Mouse (Mus musculus) MEL (cell line): ENCODE data around the gene Asb1. TPM values are rescaled to one million over a fixed set of nuclear protein-coding genes. Genes with fewer than 3 reads are reported as not detected.

ENCODE experiments used
- DNase-seq: peaks from one replicate; pipeline ENCODE4 v3.0.0; 2011; ENCODE audit warnings: low read depth, low spot score
- H3K27ac ChIP-seq: 2 replicates; pipeline ENCODE4 v1.5.1; 2012; ENCODE audit warnings: low read depth, mild to moderate bottlenecking, control low read depth, low read length, moderate library complexity; ENCODE audit not compliant: control insufficient read depth
- H3K27me3 ChIP-seq, 2 experiments: fragments of 150-350 bp in 1 of 2; sonication (generic) in 1 of 2; 2 replicates each; pipeline ENCODE4 v1.6.1; 2012; ENCODE audit warnings: low read length in 2 of 2, mild to moderate bottlenecking in 2 of 2, improper control_type of control experiment in 1 of 2, moderate library complexity in 1 of 2; ENCODE audit not compliant: insufficient read depth in 2 of 2, control insufficient read depth in 1 of 2
- H3K36me3 ChIP-seq, 2 experiments: 2 replicates each; pipeline ENCODE4 v1.6.1; 2012 to 2014; ENCODE audit warnings: low read length in 2 of 2, improper control_type of control experiment in 1 of 2, inconsistent platforms in 1 of 2, mild to moderate bottlenecking in 1 of 2; ENCODE audit not compliant: insufficient read depth in 2 of 2, control insufficient read depth in 1 of 2
- H3K4me1 ChIP-seq, 2 experiments: fragments of 150-350 bp in 1 of 2; sonication (generic) in 1 of 2; 2 replicates each; pipeline ENCODE4 v1.6.1; 2012; ENCODE audit warnings: low read length in 2 of 2, improper control_type of control experiment in 1 of 2, mild to moderate bottlenecking in 1 of 2; ENCODE audit not compliant: insufficient read depth in 2 of 2, control insufficient read depth in 1 of 2
- H3K4me3 ChIP-seq, 2 experiments: fragments of 150-350 bp in 1 of 2; sonication (generic) in 1 of 2; 2 replicates each; pipeline ENCODE4 v1.5.1; 2012; ENCODE audit warnings: low read depth in 2 of 2, low read length in 2 of 2, mild to moderate bottlenecking in 2 of 2, moderate library complexity in 2 of 2, control low read depth in 1 of 2, improper control_type of control experiment in 1 of 2; ENCODE audit not compliant: control insufficient read depth in 1 of 2, insufficient read depth in 1 of 2
- H3K79me2 ChIP-seq: 2 replicates; pipeline ENCODE4 v1.6.1; 2012; ENCODE audit warnings: mild to moderate bottlenecking, low read length, moderate library complexity; ENCODE audit not compliant: control insufficient read depth, poor library complexity, insufficient read depth
- H3K9ac ChIP-seq: 2 replicates; pipeline ENCODE4 v1.6.1; 2012; ENCODE audit warnings: low read depth, mild to moderate bottlenecking, control low read depth, low read length, moderate library complexity; ENCODE audit not compliant: control insufficient read depth, poor library complexity, severe bottlenecking
- H3K9me3 ChIP-seq: fragments of 150-350 bp; sonication (generic); replicated peaks from 2 replicates; pipeline ENCODE4 v1.6.1; 2012; ENCODE audit warnings: mild to moderate bottlenecking, low read length, improper control_type of control experiment, moderate library complexity; ENCODE audit not compliant: insufficient read depth
- BHLHE40 ChIP-seq: IDR thresholded peaks from 2 replicates; pipeline ENCODE4 v1.6.1; 2012; ENCODE audit warnings: low read depth, mild to moderate bottlenecking, inconsistent platforms, low read length, improper control_type of control experiment, borderline replicate concordance
- CHD1 ChIP-seq: IDR thresholded peaks from 2 replicates; pipeline ENCODE4 v1.6.1; 2012; ENCODE audit warnings: low read depth, mild to moderate bottlenecking, inconsistent platforms, low read length, improper control_type of control experiment
- CHD2 ChIP-seq: IDR thresholded peaks from 2 replicates; pipeline ENCODE4 v1.6.1; 2011; ENCODE audit warnings: low read length, improper control_type of control experiment
- CTCF ChIP-seq, 3 experiments: IDR thresholded peaks in 2 of 3; conservative IDR thresholded peaks in 1 of 3; 2 replicates each; pipeline ENCODE4 v1.5.1; 2011 to 2012; ENCODE audit warnings: low read length in 3 of 3, low read depth in 2 of 3, mild to moderate bottlenecking in 2 of 3, improper control_type of control experiment in 1 of 3, inconsistent platforms in 1 of 3, mixed read lengths in 1 of 3, moderate library complexity in 1 of 3; ENCODE audit not compliant: control insufficient read depth in 1 of 3, insufficient read depth in 1 of 3, poor library complexity in 1 of 3, severe bottlenecking in 1 of 3
- E2F4 ChIP-seq: IDR thresholded peaks from 2 replicates; pipeline ENCODE4 v1.6.1; 2011; ENCODE audit warnings: low read depth, low read length, improper control_type of control experiment, borderline replicate concordance
- ELF1 ChIP-seq: IDR thresholded peaks from 2 replicates; pipeline ENCODE4 v1.6.1; 2014; ENCODE audit warnings: low read depth, mild to moderate bottlenecking, inconsistent platforms, low read length, improper control_type of control experiment, moderate library complexity
- EP300 ChIP-seq, 2 experiments: IDR thresholded peaks; 2 replicates each; pipeline ENCODE4 v1.6.1; 2011; ENCODE audit warnings: improper control_type of control experiment in 2 of 2, low read length in 2 of 2, low read depth in 1 of 2, mild to moderate bottlenecking in 1 of 2
- ETS1 ChIP-seq: IDR thresholded peaks from 2 replicates; pipeline ENCODE4 v1.6.1; 2012; ENCODE audit warnings: low read depth, mild to moderate bottlenecking, inconsistent platforms, low read length, improper control_type of control experiment, moderate library complexity
- GABPA ChIP-seq: IDR thresholded peaks from 2 replicates; pipeline ENCODE4 v1.6.1; 2012; ENCODE audit warnings: low read depth, mild to moderate bottlenecking, inconsistent platforms, low read length, improper control_type of control experiment, moderate library complexity
- GATA1 ChIP-seq: IDR thresholded peaks from 2 replicates; pipeline ENCODE4 v1.6.1; 2011; ENCODE audit warnings: low read depth, low read length, improper control_type of control experiment
- MAX ChIP-seq: IDR thresholded peaks from 2 replicates; pipeline ENCODE4 v1.6.1; 2011; ENCODE audit warnings: low read length, improper control_type of control experiment
- MEF2A ChIP-seq: IDR thresholded peaks from 2 replicates; pipeline ENCODE4 v1.6.1; 2014; ENCODE audit warnings: low read depth, mild to moderate bottlenecking, inconsistent platforms, low read length, improper control_type of control experiment; ENCODE audit not compliant: poor library complexity, insufficient replicate concordance, severe bottlenecking; ENCODE audit errors: extremely low read depth
- MXI1 ChIP-seq: IDR thresholded peaks from 2 replicates; pipeline ENCODE4 v1.6.1; 2011; ENCODE audit warnings: mild to moderate bottlenecking, low read depth, low read length, improper control_type of control experiment
- MYB ChIP-seq: IDR thresholded peaks from 2 replicates; pipeline ENCODE4 v1.6.1; 2011; ENCODE audit warnings: mild to moderate bottlenecking, low read depth, low read length, improper control_type of control experiment
- NRF1 ChIP-seq: IDR thresholded peaks from 2 replicates; pipeline ENCODE4 v1.6.1; 2014; ENCODE audit warnings: low read depth, mild to moderate bottlenecking, inconsistent platforms, low read length, improper control_type of control experiment, moderate library complexity; ENCODE audit not compliant: poor library complexity, insufficient read depth, severe bottlenecking
- RAD21 ChIP-seq: IDR thresholded peaks from 2 replicates; pipeline ENCODE4 v1.6.1; 2011; ENCODE audit warnings: mild to moderate bottlenecking, low read depth, low read length, improper control_type of control experiment
- RCOR1 ChIP-seq: IDR thresholded peaks from 2 replicates; pipeline ENCODE4 v1.6.1; 2012; ENCODE audit warnings: low read depth, mild to moderate bottlenecking, inconsistent platforms, low read length, improper control_type of control experiment
- SMC3 ChIP-seq: IDR thresholded peaks from 2 replicates; pipeline ENCODE4 v1.6.1; 2011; ENCODE audit warnings: low read depth, low read length, improper control_type of control experiment
- TAL1 ChIP-seq: IDR thresholded peaks from 2 replicates; pipeline ENCODE4 v1.6.1; 2012; ENCODE audit warnings: mild to moderate bottlenecking, inconsistent platforms, low read length, moderate library complexity, mixed read lengths
- TCF12 ChIP-seq: IDR thresholded peaks from 2 replicates; pipeline ENCODE4 v1.6.1; 2014; ENCODE audit warnings: low read depth, mild to moderate bottlenecking, inconsistent platforms, low read length, improper control_type of control experiment, moderate library complexity
- UBTF ChIP-seq: IDR thresholded peaks from 2 replicates; pipeline ENCODE4 v1.6.1; 2012; ENCODE audit warnings: low read depth, mild to moderate bottlenecking, inconsistent platforms, low read length, improper control_type of control experiment, moderate library complexity, borderline replicate concordance; ENCODE audit not compliant: insufficient read depth
- USF1 ChIP-seq: IDR thresholded peaks from 2 replicates; pipeline ENCODE4 v1.6.1; 2014; ENCODE audit warnings: low read depth, mild to moderate bottlenecking, inconsistent platforms, low read length, improper control_type of control experiment, moderate library complexity
- ZC3H11A ChIP-seq: IDR thresholded peaks from 2 replicates; pipeline ENCODE4 v1.6.1; 2012; ENCODE audit warnings: low read depth, mild to moderate bottlenecking, inconsistent platforms, low read length, improper control_type of control experiment
- ZKSCAN1 ChIP-seq: IDR thresholded peaks from 2 replicates; pipeline ENCODE4 v1.6.1; 2012; ENCODE audit warnings: low read depth, mild to moderate bottlenecking, inconsistent platforms, low read length, improper control_type of control experiment, moderate library complexity
- polyA plus RNA-seq, 2 experiments: library from polyadenylated mRNA; stranded (reverse) in 1 of 2; unstranded in 1 of 2; fragments of >175 nt in 1 of 2; fragments of >200 nt in 1 of 2; gene quantifications; 2 replicates each; pipeline versions ENCODE4 v1.2.1 to v1.2.4; 2012; ENCODE audit warnings: low replicate concordance in 2 of 2, low read depth in 1 of 2; ENCODE audit not compliant: insufficient read length in 2 of 2, insufficient read depth in 1 of 2, missing spikeins in 1 of 2
- total RNA-seq: library from RNA; depleted of rRNA; stranded (reverse); fragments of 300-350 nt; gene quantifications from 2 replicates; pipeline ENCODE4 v1.2.3, GENCODE M21; 2012

The Asb1 gene
- total and polyA plus RNA-seq, 3 experiments, result 37.9 to 41.3 TPM; not detected in 1

GRCm38 (mm10) chr1:91574208-91574607, 33.9 kb downstream of the Asb1 start:
- H3K27me3 ChIP-seq, result no peaks in the 10 kb centered on the region
- H3K4me1 ChIP-seq, result no peaks in the 10 kb centered on the region; a peak in 1 of 4 replicates
- no peak overlapping the region for H3K27ac ChIP-seq
- H3K79me2 ChIP-seq, result no peaks in the 10 kb centered on the region
- no peaks in the 10 kb centered on the region; a peak in 1 of 4 replicates for H3K36me3 ChIP-seq
- no peak overlapping the region for H3K4me3 ChIP-seq
- H3K9ac ChIP-seq, result no peak overlapping the region
- DNase-seq, result peak; percentile 73
- TF ChIP-seq MXI1 (no peak), CTCF (IDR thresholded peaks at IDR 0.05 in 2 of 3, conservative IDR thresholded peaks at IDR 0.05 in 1 of 3; ENCODE audit: control insufficient read depth in 1 of 3, insufficient read depth in 1 of 3, low read depth in 2 of 3, low read length in 3 of 3, poor library complexity in 1 of 3, severe bottlenecking in 1 of 3) (peak; percentile 50 to 76 (median 76)), ZC3H11A (peak; percentile 85), CHD2 (no peak), SMC3 (peak; percentile 82), MYB (no peak), RAD21 (peak; percentile 81)
- no peaks in the 10 kb centered on the region for H3K9me3 ChIP-seq

- H3K36me3 ChIP-seq, result peaks cover 0 to 19% of the 10 kb centered on the region in 2 experiments; a peak in 2 of 4 replicates
- DNase-seq, result no peak
- no peaks in the 10 kb centered on the region for H3K9me3 ChIP-seq
- no peaks in the 10 kb centered on the region for H3K79me2 ChIP-seq
- no peaks in the 10 kb centered on the region for H3K27me3 ChIP-seq
- H3K9ac ChIP-seq, result no peak overlapping the region
- TF ChIP-seq NRF1, result no peak
- no peak for TF ChIP-seq USF1
- TF ChIP-seq MXI1, result no peak
- TF ChIP-seq MYB, result no peak
- TF ChIP-seq CHD1, result no peak
- no peak for TF ChIP-seq GABPA
- TF ChIP-seq E2F4, result no peak
- TF ChIP-seq GATA1, result no peak
- H3K27ac ChIP-seq, result no peak overlapping the region
- no peak overlapping the region for H3K4me3 ChIP-seq
- peaks cover 9 to 26% of the 10 kb centered on the region in 2 experiments; a peak in 3 of 4 replicates for H3K4me1 ChIP-seq
Measured at GRCm38 (mm10) chr1:91577883-91578517, 37.7 kb downstream of the Asb1 start.

GRCm38 (mm10) chr1:91580503-91580902, 40.2 kb downstream of the Asb1 start:
- no peak overlapping the region for H3K9ac ChIP-seq
- TF ChIP-seq GATA1, result peak; percentile 94
- TF ChIP-seq MAX, result no peak
- TF ChIP-seq BHLHE40, result peak; percentile 54; the same call in 1 of the 2 replicates
- peak; percentile 91 for TF ChIP-seq TCF12
- no peak for TF ChIP-seq ELF1
- TF ChIP-seq MXI1, result 0 out of 2 replicates have a peak, but pooled peaks have one; percentile 19
- no peak for TF ChIP-seq MEF2A
- TF ChIP-seq EP300 (IDR thresholded peaks at IDR 0.05; ENCODE audit: low read depth in 1 of 2, low read length in 2 of 2), result peak; percentile 82 to 87
- TF ChIP-seq RCOR1, result peak; percentile 47; the same call in 1 of the 2 replicates
- TF ChIP-seq ZKSCAN1, result no peak
- peak; percentile 65 for TF ChIP-seq ETS1
- no peak for TF ChIP-seq UBTF
- peak; percentile 71 for TF ChIP-seq TAL1
- peak; percentile 52; the same call in 1 of the 2 replicates for TF ChIP-seq USF1
- peak; percentile 80 for DNase-seq
- peaks cover 9 to 26% of the 10 kb centered on the region in 2 experiments; a peak in 3 of 4 replicates for H3K4me1 ChIP-seq
- peaks cover 0 to 19% of the 10 kb centered on the region in 2 experiments; a peak in 2 of 4 replicates for H3K36me3 ChIP-seq
- H3K79me2 ChIP-seq, result no peaks in the 10 kb centered on the region
- H3K27me3 ChIP-seq, result no peaks in the 10 kb centered on the region
- H3K9me3 ChIP-seq, result no peaks in the 10 kb centered on the region
- no peak overlapping the region for H3K4me3 ChIP-seq
- H3K27ac ChIP-seq, result peak overlapping the region; percentile 14; the same call in 1 of the 2 replicates
